Mouse (Mus musculus) liver, embryonic 11.5 days (tissue): ENCODE data around the gene Hoxa6. TPM values are rescaled to one million over a fixed set of nuclear protein-coding genes. Genes with fewer than 3 reads are reported as not detected.

Experiments used
- ATAC-seq: fragments of 200-750 bp; cut with Nextera tagmentation; replicated peaks from 2 replicates; pipeline ENCODE4 v1.8.0; 2017; ENCODE audit warnings: moderate number of reproducible peaks, mild to moderate bottlenecking, moderate TSS enrichment, moderate library complexity; ENCODE audit not compliant: low FRiP score
- DNase-seq: peaks from one replicate; pipeline ENCODE4 v3.0.0-alpha.2; 2017; ENCODE audit warnings: low spot score
- H3K27ac ChIP-seq: fragments of 300-500 bp; sonication (generic); 2 replicates; pipeline ENCODE4 v1.5.1; 2014; ENCODE audit warnings: mild to moderate bottlenecking, low read depth, low read length, control low read depth
- H3K27me3 ChIP-seq: fragments of 300-500 bp; sonication (generic); replicated peaks from 2 replicates; pipeline ENCODE4 v1.6.1; 2014; ENCODE audit warnings: low read length, mixed read lengths; ENCODE audit not compliant: control insufficient read depth, insufficient read depth
- H3K36me3 ChIP-seq: fragments of 300-500 bp; sonication (generic); 2 replicates; pipeline ENCODE4 v1.6.1; 2014; ENCODE audit warnings: mild to moderate bottlenecking, low read length, moderate library complexity, mixed read lengths; ENCODE audit not compliant: control insufficient read depth, insufficient read depth
- H3K4me1 ChIP-seq: fragments of 300-500 bp; sonication (generic); replicated peaks from 2 replicates; pipeline ENCODE4 v1.6.1; 2014; ENCODE audit warnings: low read length, mixed read lengths; ENCODE audit not compliant: control insufficient read depth, insufficient read depth
- H3K4me2 ChIP-seq: fragments of 300-500 bp; sonication (generic); 2 replicates; pipeline ENCODE4 v1.6.1; 2014; ENCODE audit warnings: mild to moderate bottlenecking, control low read depth, moderate library complexity
- H3K4me3 ChIP-seq: fragments of 300-500 bp; sonication (generic); 2 replicates; pipeline ENCODE4 v1.5.1; 2014; ENCODE audit warnings: low read depth, low read length, control low read depth
- H3K9ac ChIP-seq: fragments of 300-500 bp; sonication (generic); 2 replicates; pipeline ENCODE4 v1.6.1; 2014; ENCODE audit warnings: low read depth, low read length, control low read depth
- H3K9me3 ChIP-seq: fragments of 300-500 bp; sonication (generic); 2 replicates; pipeline ENCODE4 v1.6.1; 2016; ENCODE audit warnings: low read length, inconsistent platforms, mixed read lengths; ENCODE audit not compliant: control insufficient read depth
- WGBS: fragments of 180-500 bp; shearing (Covaris S2); extraction: QIAGEN DNeasy Blood & Tissue Kit; methylation state at CpG from one replicate; pipeline ENCODE4 v1.1.7; 2014; 5-methylcytosine and 5-hydroxymethylcytosine counted together
- polyA plus RNA-seq: library from polyadenylated mRNA; unstranded; fragments of >200 nt; fragmentation: Nextera tagmentation; extraction: Ambion mirVana; gene quantifications from 2 replicates; pipeline ENCODE4 v1.2.1, GENCODE M21; 2014

Hoxa6 gene
- polyA plus RNA-seq, 1 experiment from 2014 or later: 0.45 TPM

DNA sequence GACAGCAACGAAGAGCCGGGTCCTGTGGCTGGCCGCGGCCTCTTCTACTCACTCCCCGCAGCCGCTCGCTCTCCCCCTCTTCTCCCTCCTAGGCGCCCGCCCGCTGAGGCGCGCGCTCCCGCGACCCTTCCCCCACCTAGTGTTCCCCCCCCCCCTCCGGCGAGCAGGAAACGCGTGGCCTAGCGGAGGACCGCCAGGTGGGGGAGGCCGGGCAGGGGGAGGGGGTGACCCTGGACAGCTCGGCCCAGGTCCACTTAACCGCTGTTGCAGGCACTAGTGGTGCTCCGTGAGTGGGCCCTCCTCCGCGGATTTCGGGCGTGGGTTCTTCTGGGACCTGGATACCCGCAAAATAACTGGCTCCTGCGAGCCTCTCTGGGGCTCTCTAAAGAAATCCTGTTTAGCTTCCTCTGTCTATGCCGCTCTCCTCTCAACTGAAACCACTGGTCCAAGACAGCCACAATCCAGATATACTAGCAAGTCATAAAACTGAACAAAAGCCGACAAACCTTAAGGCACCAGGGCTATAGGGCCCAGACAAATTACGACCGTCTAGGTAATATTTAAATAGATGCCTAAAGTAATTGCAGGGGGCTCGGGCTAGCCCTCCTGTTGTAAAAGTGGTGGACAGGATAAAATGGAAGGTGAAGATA is 22.1 kb upstream of the Hoxa6 start, which contains the start of gene Hoxa9:
Hoxa9 (minus strand) TSS at position 574 of the 650 bp plus-strand sequence.
- no peak within 1 kb of the TSS for H3K27ac ChIP-seq

DNA sequence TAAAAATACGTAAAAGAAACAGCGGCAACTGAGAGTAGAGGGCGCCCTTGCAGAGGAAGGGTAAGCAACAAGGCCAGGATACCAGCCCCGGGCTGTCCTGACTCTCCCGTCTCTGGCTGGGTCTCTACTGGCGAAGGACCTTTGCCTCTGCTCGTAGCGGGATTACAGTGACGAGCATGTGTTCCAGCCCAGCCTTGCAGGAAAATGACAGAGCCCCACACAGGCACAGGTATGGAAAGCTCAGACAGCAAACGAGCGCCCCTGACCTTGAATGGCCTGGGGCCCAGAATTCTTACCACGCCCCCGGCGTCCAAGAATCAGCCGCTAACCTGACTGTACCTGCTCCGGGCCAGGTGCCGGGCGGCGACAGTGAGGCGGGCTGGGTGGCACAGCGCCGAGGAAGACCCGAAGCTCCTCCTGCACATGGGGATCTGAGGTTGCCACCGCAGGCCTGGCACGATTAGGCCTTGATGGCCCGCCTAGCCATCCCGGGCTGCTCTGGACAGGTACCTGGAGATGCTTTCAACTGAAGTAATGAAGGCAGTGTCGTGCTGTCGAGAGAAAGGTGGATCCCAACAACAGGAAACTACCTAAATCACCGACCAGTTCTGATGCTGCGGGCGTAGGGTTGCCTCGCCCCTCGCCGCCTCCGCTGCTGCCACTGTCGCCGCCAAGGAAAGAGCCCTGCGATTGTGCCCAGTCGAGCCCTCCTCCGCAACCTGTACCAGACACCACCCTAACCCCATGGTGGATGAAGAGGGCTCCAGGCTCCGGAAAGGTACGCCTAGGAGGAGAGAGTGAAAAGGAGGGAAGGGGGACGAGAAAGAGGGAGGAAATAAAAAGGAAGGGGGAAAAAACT is 21.3 kb upstream of the Hoxa6 start:
- Histone ChIP-seq H3K4me1 (no peaks in the 10 kb centered on the region), H3K9ac (no peak overlapping the region), H3K4me2 (no peak overlapping the region; the same call in 1 of the 2 replicates), H3K9me3 (no peaks in the 10 kb centered on the region), H3K27ac (no peak overlapping the region), H3K36me3 (no peaks in the 10 kb centered on the region), H3K27me3 (peaks cover 96% of the 10 kb centered on the region), H3K4me3 (peak overlapping the region; percentile 23)
- no peak for DNase-seq
- WGBS: 3% methylated on average over 44 of the region's 44 CpGs
- ATAC-seq: no peak

More for the DNA sequence above, 22.1 kb upstream of the Hoxa6 start, which contains the start of gene Hoxa9:
- no peak within 1 kb of the TSS for H3K9ac ChIP-seq
- WGBS: 2% methylated on average over 33 of the region's 36 CpGs
- H3K4me2 ChIP-seq: no peak within 1 kb of the TSS
- no peaks in the 10 kb centered on the region for H3K36me3 ChIP-seq
- H3K27me3 ChIP-seq: peaks cover 96% of the 10 kb centered on the region
- peak within 1 kb of the TSS; percentile 23 for H3K4me3 ChIP-seq
- H3K9me3 ChIP-seq: no peaks in the 10 kb centered on the region
- H3K4me1 ChIP-seq: no peaks in the 10 kb centered on the region
- ATAC-seq: no peak
- no peak for DNase-seq

DNA sequence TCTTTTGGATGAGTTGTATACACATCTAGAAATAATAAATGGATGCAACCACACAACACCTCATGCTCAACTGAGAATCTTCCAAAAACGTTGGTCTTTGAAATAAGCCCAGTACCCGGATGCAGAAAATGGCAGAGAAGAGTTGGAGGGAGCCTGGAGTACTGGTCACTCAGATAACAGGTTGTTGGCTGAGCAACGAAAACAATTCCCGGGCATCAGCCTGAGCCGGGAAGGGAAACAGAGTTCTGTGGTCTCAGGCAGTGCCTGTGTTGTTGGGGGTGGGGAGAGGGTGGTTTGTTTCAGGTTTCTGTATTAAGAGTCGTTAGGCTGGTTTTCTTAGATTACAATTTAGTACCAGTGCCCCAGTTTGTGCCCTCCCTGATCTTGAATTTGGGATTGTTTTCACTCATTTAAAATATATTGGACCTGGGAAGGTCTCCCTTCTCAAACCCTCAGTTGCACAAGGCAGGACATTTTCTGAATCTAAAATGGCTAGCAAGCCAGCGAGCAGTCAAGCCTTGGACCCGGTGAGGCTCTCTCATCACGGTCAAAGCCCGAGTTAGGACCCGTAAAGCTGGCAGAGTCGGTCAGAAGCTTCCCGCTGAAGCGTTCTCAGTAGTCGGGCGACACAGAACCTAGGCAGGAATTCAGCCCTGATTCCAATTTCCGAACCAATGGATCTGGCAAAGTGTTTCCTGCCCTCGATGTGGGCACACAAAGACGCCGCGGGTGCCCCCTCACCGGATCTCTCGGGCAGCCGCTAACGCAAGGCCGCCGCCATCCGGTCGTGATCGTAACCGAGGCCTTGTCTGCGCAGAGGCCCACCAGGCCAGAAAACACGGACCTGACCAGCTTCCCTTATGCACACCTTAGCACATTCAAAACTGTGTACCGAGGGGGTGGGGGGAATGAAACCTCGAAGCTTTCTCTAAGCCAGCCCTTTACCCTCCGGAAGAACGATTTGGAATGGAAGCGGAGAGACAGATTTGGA is 20.2 kb upstream of the Hoxa6 start:
- H3K27ac ChIP-seq: no peak overlapping the region
- no peaks in the 10 kb centered on the region for H3K36me3 ChIP-seq
- no peak overlapping the region for H3K9ac ChIP-seq
- DNase-seq: no peak
- H3K27me3 ChIP-seq: peaks cover 96% of the 10 kb centered on the region
- WGBS: 2% methylated on average over 38 of the region's 38 CpGs
- no peak overlapping the region for H3K4me3 ChIP-seq
- no peak for ATAC-seq
- no peaks in the 10 kb centered on the region for H3K9me3 ChIP-seq
- H3K4me1 ChIP-seq: no peaks in the 10 kb centered on the region
- peak overlapping the region; percentile 27 for H3K4me2 ChIP-seq

DNA sequence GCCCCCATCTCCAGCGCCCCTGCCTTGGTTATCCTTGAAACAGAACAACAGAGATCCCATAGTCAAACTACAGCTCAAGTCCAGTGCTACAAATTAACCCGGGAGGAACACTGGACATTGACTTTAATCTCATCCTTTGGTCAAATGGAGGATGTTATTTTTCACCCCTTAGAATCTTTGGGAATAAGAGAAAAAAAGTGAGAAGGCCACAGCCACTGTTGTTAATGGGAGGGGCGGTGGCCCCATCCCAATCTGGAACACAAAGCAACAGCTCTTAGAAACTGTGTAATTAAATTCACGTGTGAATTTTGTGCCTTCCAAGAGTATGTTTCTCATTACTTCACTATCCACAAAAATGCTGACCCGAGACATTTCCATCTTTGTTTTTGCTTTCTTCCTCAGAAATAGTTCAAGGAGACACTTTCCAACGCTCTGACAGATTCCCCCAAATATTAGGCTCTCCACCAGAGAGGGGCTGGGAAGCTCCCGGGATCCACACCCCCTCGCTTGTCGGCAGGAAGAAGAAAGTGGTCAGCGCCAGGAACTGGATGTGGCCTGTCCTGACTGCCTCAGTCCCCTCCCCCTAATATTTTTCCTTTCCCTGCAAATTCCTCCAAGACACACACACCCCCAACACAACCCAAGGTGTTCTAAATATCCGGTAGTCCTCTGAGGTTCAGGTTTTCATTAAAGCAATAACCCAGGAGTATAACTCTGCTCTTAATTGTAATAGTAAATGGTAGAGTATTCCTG is 19.1 kb upstream of the Hoxa6 start:
- Histone ChIP-seq H3K36me3 (no peaks in the 10 kb centered on the region), H3K4me2 (no peak overlapping the region), H3K9ac (no peak overlapping the region), H3K4me1 (no peaks in the 10 kb centered on the region), H3K27ac (no peak overlapping the region), H3K9me3 (no peaks in the 10 kb centered on the region), H3K4me3 (no peak overlapping the region), H3K27me3 (peaks cover 96% of the 10 kb centered on the region)
- ATAC-seq (no peak), DNase-seq (no peak)
- WGBS: 4% methylated on average over 11 of the region's 11 CpGs

DNA sequence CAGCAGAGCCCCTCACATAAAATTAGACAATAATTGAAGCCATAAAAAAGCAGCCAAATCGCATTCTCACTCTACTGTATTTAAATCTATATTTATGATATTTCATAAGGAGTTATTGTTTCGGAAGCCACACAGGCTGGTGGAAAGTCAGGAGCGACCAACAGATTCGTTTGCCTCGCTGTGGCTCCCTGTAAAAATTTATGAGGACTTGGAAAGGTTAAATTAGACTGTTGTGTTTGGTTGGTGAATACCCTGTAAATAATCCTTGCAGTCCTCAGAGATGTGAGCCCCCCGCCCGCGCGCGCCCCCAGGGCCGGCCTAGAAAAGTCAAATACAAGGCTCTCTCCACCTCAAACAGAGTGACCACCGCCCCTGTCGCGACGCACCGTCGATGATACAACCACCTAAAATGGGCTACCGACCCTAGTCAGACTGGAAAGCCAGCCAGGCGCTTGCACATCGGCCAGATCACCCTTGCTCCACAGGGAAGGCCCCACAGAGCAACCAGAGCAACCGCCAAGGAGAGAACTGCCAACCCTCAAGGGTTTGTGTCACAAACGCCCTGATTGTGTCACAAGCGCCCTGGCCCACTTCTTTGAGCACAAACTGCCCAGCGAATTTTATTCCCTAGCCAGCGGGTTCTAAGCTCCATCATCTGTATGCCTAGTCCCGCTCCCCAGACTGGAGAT is 18.2 kb upstream of the Hoxa6 start:
- no peak overlapping the region for H3K4me3 ChIP-seq

DNA sequence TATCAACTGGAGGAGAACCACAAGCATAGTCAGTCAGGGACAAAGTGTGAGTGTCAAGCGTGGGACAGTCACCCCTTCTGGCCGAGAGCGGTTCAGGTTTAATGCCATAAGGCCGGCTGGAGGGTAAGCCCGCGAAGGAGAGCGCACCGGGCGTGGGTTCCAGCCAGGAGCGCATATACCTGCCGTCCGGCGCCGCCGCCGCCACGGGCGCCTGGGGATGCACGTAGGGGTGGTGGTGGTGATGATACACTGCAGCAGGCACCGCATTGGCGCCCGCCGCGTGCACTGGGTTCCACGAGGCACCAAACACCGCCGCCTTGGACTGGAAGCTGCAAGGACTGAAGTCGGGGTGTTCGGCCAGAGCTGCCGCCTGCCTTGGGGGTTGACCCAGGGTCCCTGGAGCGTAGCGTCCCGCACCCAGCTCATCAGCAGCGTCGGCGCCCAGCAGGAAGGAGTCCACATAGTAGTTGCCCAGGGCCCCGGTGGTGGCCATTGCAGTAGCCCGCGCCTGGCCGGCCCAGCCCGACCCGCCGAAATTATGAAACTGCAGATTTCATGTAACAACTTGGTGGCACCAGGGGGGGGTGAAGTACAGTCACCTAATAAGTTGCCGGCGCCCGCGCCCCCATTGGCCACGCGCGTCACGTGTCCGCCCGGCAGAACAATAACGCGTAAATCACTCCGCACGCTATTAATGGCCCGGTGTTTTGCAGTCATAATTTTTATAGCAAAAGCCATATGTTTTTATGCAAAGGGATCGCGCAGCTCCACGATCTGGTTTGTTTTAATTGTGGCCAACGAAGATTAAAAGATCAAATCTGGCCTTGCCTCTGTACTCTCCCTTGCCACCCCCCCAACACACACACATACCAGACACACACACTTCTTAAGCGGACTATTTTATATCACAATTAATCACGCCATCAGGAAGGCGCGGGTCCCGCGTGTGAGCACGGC is 17.4 kb upstream of the Hoxa6 start:
- 4% methylated on average over 69 of the region's 69 CpGs for WGBS
- Histone ChIP-seq H3K9me3 (no peaks in the 10 kb centered on the region), H3K4me1 (no peaks in the 10 kb centered on the region), H3K36me3 (no peaks in the 10 kb centered on the region), H3K4me2 (peak overlapping the region; percentile 39), H3K27ac (no peak overlapping the region), H3K27me3 (peaks cover 99% of the 10 kb centered on the region), H3K4me3 (peak overlapping the region; percentile 32), H3K9ac (no peak overlapping the region)
- ATAC-seq: no peak
- no peak for DNase-seq

More for the DNA sequence above, 18.2 kb upstream of the Hoxa6 start:
- peaks cover 96% of the 10 kb centered on the region for H3K27me3 ChIP-seq
- no peak overlapping the region for H3K27ac ChIP-seq
- no peaks in the 10 kb centered on the region for H3K36me3 ChIP-seq
- H3K9ac ChIP-seq: no peak overlapping the region
- no peak overlapping the region for H3K4me2 ChIP-seq
- 7% methylated on average over 26 of the region's 26 CpGs for WGBS
- DNase-seq (no peak), ATAC-seq (no peak)
- H3K4me1 ChIP-seq: no peaks in the 10 kb centered on the region
- no peaks in the 10 kb centered on the region for H3K9me3 ChIP-seq
